Mouse (Mus musculus): ENCODE results near the gene Prss37. TPM values are rescaled to one million over a fixed set of nuclear protein-coding genes. Genes with fewer than 3 reads are reported as not detected.

The Prss37 gene
- polyA plus RNA-seq, 1 experiment from 2014 or later: not detected

Other genes with a start within 250 kb of the Prss37 start
- gene Agk, start 194.3 kb downstream of the Prss37 start, polyA plus RNA-seq (2016; fragmentation: Nextera tagmentation; extraction: Ambion mirVana): 50.6 and 53.3 TPM in 2 replicates
- gene E330009J07Rik, start 83.4 kb downstream of the Prss37 start, polyA plus RNA-seq (2016; fragmentation: Nextera tagmentation; extraction: Ambion mirVana): 11.2 and 15.1 TPM in 2 replicates
- gene Wee2, start 80.4 kb downstream of the Prss37 start, polyA plus RNA-seq (2016; fragmentation: Nextera tagmentation; extraction: Ambion mirVana): not detected in 2 replicates
- gene Ssbp1, start 48.2 kb downstream of the Prss37 start, polyA plus RNA-seq (2016; fragmentation: Nextera tagmentation; extraction: Ambion mirVana): 221 and 226 TPM in 2 replicates
- gene Tas2r137, start 28.3 kb downstream of the Prss37 start, polyA plus RNA-seq (2016; fragmentation: Nextera tagmentation; extraction: Ambion mirVana): 0.27 TPM in 1 of 2 replicates, not detected in the other
- 0.15 TPM in 1 of 2 replicates, not detected in the other for gene Tas2r108, start 26.0 kb downstream of the Prss37 start, polyA plus RNA-seq (2016; fragmentation: Nextera tagmentation; extraction: Ambion mirVana)
- gene Olfr461, start 35.5 kb upstream of the Prss37 start, polyA plus RNA-seq (2016; fragmentation: Nextera tagmentation; extraction: Ambion mirVana): 0.09 and 0.16 TPM in 2 replicates
- gene Olfr460, start 50.0 kb upstream of the Prss37 start, polyA plus RNA-seq (2016; fragmentation: Nextera tagmentation; extraction: Ambion mirVana): not detected in 2 replicates
- gene Clec5a, start 66.3 kb upstream of the Prss37 start, polyA plus RNA-seq (2016; fragmentation: Nextera tagmentation; extraction: Ambion mirVana): 0.37 and 0.44 TPM in 2 replicates
- gene Tas2r138, start 93.8 kb upstream of the Prss37 start, polyA plus RNA-seq (2016; fragmentation: Nextera tagmentation; extraction: Ambion mirVana): not detected in 2 replicates
- gene Mgam, start 109.3 kb upstream of the Prss37 start, polyA plus RNA-seq (2016; fragmentation: Nextera tagmentation; extraction: Ambion mirVana): 0.04 TPM in 1 of 2 replicates, not detected in the other

Data from embryonic facial prominence, embryonic 10.5 days (tissue).